Mouse (Mus musculus) cortical plate, adult 2 months (tissue): ENCODE results near the gene Hhip.

ENCODE experiments used
- CTCF ChIP-seq: fragments of 200-500 bp; IDR thresholded peaks from 2 replicates; pipeline ENCODE4 v1.5.1; 2011; ENCODE audit warnings: mild to moderate bottlenecking, control low read depth, low read length; ENCODE audit not compliant: insufficient read depth; ENCODE audit errors: extremely low read depth
- POLR2A ChIP-seq: fragments of 200-500 bp; IDR thresholded peaks from 2 replicates; pipeline ENCODE4 v1.6.1; 2011; ENCODE audit warnings: mild to moderate bottlenecking, low read length, control low read depth; ENCODE audit not compliant: insufficient read depth; ENCODE audit errors: extremely low read depth

GRCm38 (mm10) chr8:79935793-79936192, 122.0 kb downstream of the Hhip start:
- TF ChIP-seq CTCF (no peak), POLR2A (no peak)
